Mouse (Mus musculus) G1E (cell line): ENCODE data around the gene Selenot. TPM values are rescaled to one million over a fixed set of nuclear protein-coding genes. Genes with fewer than 3 reads are reported as not detected.

Source experiments
- ATAC-seq: 2 replicates; pipeline ENCODE4 v1.8.0; 2016; ENCODE audit warnings: mild to moderate bottlenecking; ENCODE audit not compliant: insufficient number of reproducible peaks, poor library complexity, low FRiP score, severe bottlenecking; ENCODE audit errors: extremely low read depth
- DNase-seq: peaks from one replicate; pipeline ENCODE4 v3.0.0; 2012; ENCODE audit warnings: low spot score
- H3K27me3 ChIP-seq: 2 replicates; pipeline ENCODE4 v1.6.1; 2012; ENCODE audit warnings: mild to moderate bottlenecking, low read length, inconsistent platforms; ENCODE audit not compliant: insufficient read depth
- H3K36me3 ChIP-seq: replicated peaks from 2 replicates; pipeline ENCODE3; 2012; ENCODE audit warnings: mild to moderate bottlenecking, inconsistent platforms
- H3K4me1 ChIP-seq: 2 replicates; pipeline ENCODE4 v1.6.1; 2012; ENCODE audit warnings: low read depth, low read length, inconsistent platforms, mixed read lengths; ENCODE audit not compliant: insufficient read depth
- H3K4me3 ChIP-seq: 2 replicates; pipeline ENCODE4 v1.5.1; 2012; ENCODE audit warnings: low read depth, mild to moderate bottlenecking, inconsistent platforms, low read length, moderate library complexity, mixed read lengths
- H3K9me3 ChIP-seq: replicated peaks from 2 replicates; pipeline ENCODE4 v1.6.1; 2012; ENCODE audit warnings: inconsistent platforms
- CTCF ChIP-seq: IDR thresholded peaks from 2 replicates; pipeline ENCODE4 v1.5.1; 2012; ENCODE audit warnings: low read depth, low read length, inconsistent platforms, mixed read lengths
- GATA1 ChIP-seq: IDR thresholded peaks from 2 replicates; pipeline ENCODE4 v1.6.1; 2012; ENCODE audit warnings: borderline replicate concordance, low read length, inconsistent platforms, mixed read lengths
- GATA2 ChIP-seq: IDR thresholded peaks from 2 replicates; pipeline ENCODE4 v1.6.1; 2012; ENCODE audit warnings: low read depth, low read length, inconsistent platforms, borderline replicate concordance
- POLR2AphosphoS5 ChIP-seq: IDR thresholded peaks from 2 replicates; pipeline ENCODE4 v1.6.1; 2012; ENCODE audit warnings: low read depth, low read length, inconsistent platforms; ENCODE audit not compliant: insufficient replicate concordance
- TAL1 ChIP-seq: conservative IDR thresholded peaks from 2 replicates; pipeline ENCODE4 v1.6.1; 2012; ENCODE audit warnings: low read depth, low read length, inconsistent platforms, mixed read lengths
- polyA plus RNA-seq: library from polyadenylated mRNA; stranded (reverse); fragments of >175 nt; gene quantifications from 2 replicates; pipeline ENCODE4 v1.2.3, GENCODE M21; 2012
- total RNA-seq, 2 experiments: library from RNA; stranded (forward) in 1 of 2; stranded (reverse) in 1 of 2; fragments of 200-1000 nt in 1 of 2; fragments of >200 nt in 1 of 2; fragmentation: Nextera tagmentation in 1 of 2; gene quantifications; 2 replicates each; pipeline ENCODE4 v1.2.3; 2014 to 2017

Gene Selenot
- 124 and 127 TPM in 2 replicates for total RNA-seq (2014; fragmentation: Nextera tagmentation)
- total RNA-seq (2017), result 184 and 201 TPM in 2 replicates
- polyA plus RNA-seq, result 27.4 and 31.1 TPM in 2 replicates

DNA sequence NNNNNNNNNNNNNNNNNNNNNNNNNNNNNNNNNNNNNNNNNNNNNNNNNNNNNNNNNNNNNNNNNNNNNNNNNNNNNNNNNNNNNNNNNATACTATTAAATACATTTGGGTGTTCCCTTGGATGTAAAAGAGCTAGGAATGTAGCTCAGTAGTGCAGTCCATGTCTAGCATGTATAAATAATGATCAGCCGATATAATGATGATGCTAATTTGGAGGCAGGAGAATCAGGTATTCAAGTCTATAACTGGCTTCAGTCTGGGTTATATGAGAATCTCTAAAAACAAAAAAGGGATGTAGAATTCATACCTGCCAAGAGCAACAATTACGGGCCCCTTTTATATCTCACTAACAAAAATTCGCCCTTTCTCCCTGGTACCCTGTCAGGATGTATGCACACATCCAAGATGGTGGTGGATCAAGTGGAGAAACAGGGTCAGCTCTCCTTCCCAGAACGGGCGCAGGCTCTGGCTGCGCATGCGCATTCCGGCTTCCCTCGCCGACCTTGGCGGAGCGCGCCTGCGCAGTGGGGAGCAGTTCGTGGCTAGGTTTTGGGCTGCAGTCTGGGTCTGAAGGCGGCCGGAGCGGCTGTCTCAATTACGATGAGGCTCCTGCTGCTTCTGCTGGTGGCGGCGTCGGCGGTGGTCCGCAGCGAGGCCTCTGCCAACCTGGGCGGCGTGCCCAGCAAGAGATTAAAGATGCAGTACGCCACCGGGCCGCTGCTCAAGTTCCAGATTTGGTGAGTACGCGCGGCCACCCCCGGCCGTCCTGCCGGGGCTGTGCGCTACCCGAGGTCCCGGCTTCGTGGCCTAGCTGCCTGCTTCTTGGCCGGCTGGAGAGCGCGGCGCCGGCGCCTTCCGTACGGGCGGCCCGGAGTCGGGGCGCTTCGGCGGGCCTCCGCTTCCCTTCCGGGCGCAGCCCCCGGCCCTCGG, at the start of gene Selenot:
Gene Selenot, plus strand, starts transcription at position 500 of the 930 bp plus-strand sequence.
- Histone ChIP-seq H3K36me3 (peaks cover 19% of the 10 kb centered on the region), H3K9me3 (no peaks in the 10 kb centered on the region), H3K4me1 (peaks cover 11% of the 10 kb centered on the region), H3K4me3 (peak within 1 kb of the TSS; percentile 80), H3K27me3 (no peaks in the 10 kb centered on the region)
- DNase-seq (peak; percentile 94), ATAC-seq (peak; percentile 85)
- no peak for TF ChIP-seq GATA2
- TF ChIP-seq TAL1, result no peak

DNA sequence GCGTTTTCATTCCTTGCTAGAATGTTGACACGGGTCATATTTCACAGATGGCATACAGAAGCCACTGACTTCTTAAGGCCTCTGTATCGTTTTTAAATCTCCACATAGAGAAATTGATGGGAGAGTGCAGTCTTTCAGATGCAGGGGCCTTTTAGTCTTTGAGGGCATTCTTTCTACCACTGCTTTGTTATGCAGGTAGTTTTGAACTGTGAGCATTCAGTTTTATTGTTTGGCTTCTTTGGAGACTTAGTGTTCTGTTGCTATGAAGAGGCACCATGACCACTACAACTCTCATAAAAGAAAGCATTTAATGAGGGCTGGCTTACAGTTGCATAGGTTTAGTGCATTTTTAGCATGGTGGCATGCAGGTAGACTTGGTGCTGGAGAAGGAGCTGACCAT, 39.9 kb upstream of the Selenot start:
- no peaks in the 10 kb centered on the region for H3K27me3 ChIP-seq
- H3K4me3 ChIP-seq, result no peak overlapping the region
- TF ChIP-seq POLR2AphosphoS5 (no peak), CTCF (no peak), TAL1 (no peak), GATA1 (no peak), GATA2 (no peak)
- ATAC-seq, result no peak
- no peaks in the 10 kb centered on the region for H3K9me3 ChIP-seq
- peaks cover 67% of the 10 kb centered on the region for H3K36me3 ChIP-seq
- DNase-seq, result no peak
- H3K4me1 ChIP-seq, result no peaks in the 10 kb centered on the region

DNA sequence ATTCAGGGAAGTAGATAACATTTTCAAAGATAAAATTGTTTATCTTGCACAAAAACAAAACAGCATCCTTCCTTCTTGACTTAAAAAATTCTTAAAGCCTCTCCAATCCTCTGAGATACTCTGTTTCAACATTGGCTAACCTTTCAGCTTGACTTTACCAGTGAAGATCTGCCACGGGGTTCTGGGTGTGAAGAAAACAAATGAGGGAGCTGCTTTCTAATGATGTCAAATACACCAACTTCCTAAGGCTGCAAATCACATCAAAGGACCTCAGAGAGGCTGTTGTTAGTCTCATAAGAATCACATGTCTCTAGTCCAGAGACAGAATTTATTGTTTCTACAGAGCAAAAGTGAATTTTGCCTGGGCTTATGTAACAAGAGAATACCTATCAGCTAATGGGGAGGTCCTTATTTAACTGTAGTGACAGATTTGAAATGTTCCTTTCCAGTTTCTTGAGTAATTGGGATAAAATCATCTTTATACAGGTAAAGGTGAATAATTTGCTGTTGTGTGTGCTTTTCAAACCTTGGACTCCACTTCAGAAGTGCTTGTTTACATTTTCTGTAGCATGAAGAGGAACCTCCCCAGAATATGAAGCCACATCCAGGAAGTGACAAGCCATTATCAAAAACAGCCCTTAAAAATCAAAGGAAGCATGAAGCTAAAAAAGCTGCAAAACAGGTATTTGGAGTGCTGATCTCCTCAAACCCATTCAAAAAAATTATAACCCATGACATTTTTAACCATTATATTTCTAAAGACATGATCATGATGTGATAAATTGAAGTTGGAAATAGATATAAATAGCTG, 24.2 kb upstream of the Selenot start:
- Histone ChIP-seq H3K4me1 (peaks cover 6% of the 10 kb centered on the region; the same call in 1 of the 2 replicates), H3K27me3 (no peaks in the 10 kb centered on the region), H3K9me3 (no peaks in the 10 kb centered on the region), H3K36me3 (peaks cover 83% of the 10 kb centered on the region), H3K4me3 (no peak overlapping the region)
- TF ChIP-seq TAL1 (no peak), POLR2AphosphoS5 (no peak), CTCF (no peak), GATA1 (no peak), GATA2 (no peak)
- no peak for ATAC-seq
- no peak for DNase-seq

DNA sequence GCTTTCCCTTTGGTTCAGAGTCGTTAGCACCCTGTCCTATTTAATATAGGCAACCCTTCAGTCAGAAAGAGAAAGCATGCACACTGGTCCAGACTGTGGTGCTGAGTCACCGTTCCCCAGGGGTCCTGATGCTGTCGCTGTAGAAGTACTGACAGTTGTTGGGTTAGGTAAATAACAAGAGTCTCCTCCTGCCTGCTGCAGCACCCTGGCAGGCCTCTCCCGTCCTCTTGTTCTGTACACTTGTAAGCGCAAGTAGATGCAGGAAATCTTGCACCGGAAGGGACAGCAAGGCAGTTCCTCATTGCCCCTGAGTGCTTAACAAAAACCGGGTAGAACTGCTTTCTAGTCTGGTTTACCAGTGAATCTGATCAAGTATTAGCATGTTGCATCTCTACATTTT, 19.8 kb upstream of the Selenot start:
- no peaks in the 10 kb centered on the region for H3K27me3 ChIP-seq
- H3K9me3 ChIP-seq, result no peaks in the 10 kb centered on the region
- peaks cover 8% of the 10 kb centered on the region; the same call in 1 of the 2 replicates for H3K4me1 ChIP-seq
- peaks cover 66% of the 10 kb centered on the region for H3K36me3 ChIP-seq
- H3K4me3 ChIP-seq, result no peak overlapping the region
- no peak for DNase-seq
- TF ChIP-seq POLR2AphosphoS5, result no peak
- TF ChIP-seq GATA1, result no peak
- no peak for TF ChIP-seq TAL1
- TF ChIP-seq CTCF, result no peak
- no peak for TF ChIP-seq GATA2
- ATAC-seq, result no peak

DNA sequence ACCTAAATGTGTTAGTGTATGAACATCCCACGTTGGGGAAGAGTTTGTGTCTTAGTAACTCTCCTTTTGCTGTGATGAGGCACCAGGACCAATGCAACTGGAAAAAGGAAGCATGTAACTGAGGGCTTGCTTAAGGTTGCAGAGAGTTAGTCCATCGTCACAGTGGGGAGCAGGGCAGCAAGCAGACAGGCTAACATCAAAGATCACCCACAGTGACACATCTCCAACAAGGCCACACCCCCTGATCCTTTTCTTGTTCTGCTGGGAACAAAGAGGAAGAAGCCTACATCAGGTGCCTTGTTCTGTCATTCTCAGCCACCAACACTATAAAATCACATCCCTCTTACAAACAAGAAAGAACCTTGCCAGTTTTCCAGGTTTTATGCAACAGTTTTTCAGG, 16.5 kb upstream of the Selenot start:
- Histone ChIP-seq H3K36me3 (peaks cover 38% of the 10 kb centered on the region), H3K27me3 (no peaks in the 10 kb centered on the region), H3K4me1 (0 out of 2 replicates have a peak, but pooled peaks cover 3% of the 10 kb centered on the region), H3K4me3 (no peak overlapping the region), H3K9me3 (peaks cover 6% of the 10 kb centered on the region)
- DNase-seq, result no peak
- TF ChIP-seq TAL1 (no peak), CTCF (no peak), GATA2 (no peak), POLR2AphosphoS5 (no peak), GATA1 (no peak)
- ATAC-seq, result no peak

DNA sequence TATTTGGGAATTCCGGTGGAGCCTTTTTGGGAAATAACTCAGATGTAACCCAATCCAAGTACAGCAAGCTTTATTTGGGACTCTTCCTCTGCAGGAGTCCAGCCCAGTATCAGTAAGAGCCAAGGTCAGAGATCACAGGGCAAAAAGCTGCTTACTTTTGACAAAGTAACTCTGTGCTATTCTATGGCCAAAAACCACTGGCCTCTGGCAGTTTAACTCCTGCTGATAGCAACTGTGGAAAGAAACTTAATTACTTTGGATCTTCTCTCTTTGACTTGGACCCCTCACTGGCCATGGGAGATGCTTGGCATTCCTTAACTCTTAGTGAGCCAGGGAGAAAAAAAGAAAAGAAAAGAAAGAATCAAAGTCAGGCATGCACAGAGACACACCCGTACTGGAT, 15.0 kb upstream of the Selenot start:
- no peak overlapping the region for H3K4me3 ChIP-seq
- no peak for TF ChIP-seq GATA1
- TF ChIP-seq POLR2AphosphoS5, result no peak
- TF ChIP-seq CTCF, result no peak
- TF ChIP-seq GATA2, result no peak
- TF ChIP-seq TAL1, result no peak
- H3K4me1 ChIP-seq, result 0 out of 2 replicates have a peak, but pooled peaks cover 3% of the 10 kb centered on the region
- DNase-seq (no peak), ATAC-seq (no peak)
- H3K9me3 ChIP-seq, result peaks cover 6% of the 10 kb centered on the region
- no peaks in the 10 kb centered on the region for H3K27me3 ChIP-seq
- peaks cover 23% of the 10 kb centered on the region for H3K36me3 ChIP-seq
